Mouse (Mus musculus) thymus, adult 2 months (tissue): ENCODE measurements around the gene Myo15.

Experiments used
- CTCF ChIP-seq: fragments of 200-500 bp; IDR thresholded peaks from 2 replicates; pipeline ENCODE4 v1.5.1; 2012; ENCODE audit warnings: mild to moderate bottlenecking, control low read depth, low read length, moderate library complexity, borderline replicate concordance; ENCODE audit not compliant: control insufficient read depth, poor library complexity, insufficient read depth; ENCODE audit errors: extremely low read depth
- POLR2A ChIP-seq: fragments of 200-500 bp; IDR thresholded peaks from 2 replicates; pipeline ENCODE4 v1.6.1; 2012; ENCODE audit warnings: mild to moderate bottlenecking, low read length, control low read depth, moderate library complexity; ENCODE audit not compliant: control insufficient read depth, poor library complexity, insufficient read depth; ENCODE audit errors: extremely low read depth

- no peak for TF ChIP-seq CTCF
- no peak for TF ChIP-seq POLR2A
Measured at GRCm38 (mm10) chr11:60522661-60523365, 53.7 kb downstream of the Myo15 start.
